Mouse (Mus musculus) spleen, postnatal 4 days (tissue): ENCODE data around the gene Zdhhc11.

Source experiments
- DNase-seq, 2 experiments: peaks; one replicate each; pipeline ENCODE4 v3.0.0; 2022; ENCODE audit warnings: low spot score in 2 of 2

Gene Zdhhc11

DNA sequence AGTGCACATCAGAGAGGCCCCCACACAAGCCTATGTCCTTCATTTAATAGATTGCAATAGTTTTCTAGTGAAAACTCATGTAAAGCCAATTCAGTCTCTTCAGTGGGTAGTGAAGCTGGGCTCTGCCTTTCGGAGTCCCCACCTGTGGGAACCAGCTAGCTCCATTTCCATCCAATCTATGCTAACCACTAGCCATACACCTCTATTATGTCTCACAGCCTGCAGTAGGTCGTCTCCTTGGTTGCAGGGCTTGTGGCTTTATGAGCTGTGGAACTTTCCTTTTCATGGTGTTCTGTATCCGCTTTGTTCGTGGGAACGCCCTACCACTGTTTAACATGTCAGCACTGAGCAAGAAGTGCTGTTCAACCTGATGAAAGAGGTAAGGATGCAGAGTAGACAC, at the start of gene Zdhhc11:
TSS of gene Zdhhc11 (plus strand) at position 301 of the 400 bp plus-strand sequence.
- DNase-seq, result no peak

DNA sequence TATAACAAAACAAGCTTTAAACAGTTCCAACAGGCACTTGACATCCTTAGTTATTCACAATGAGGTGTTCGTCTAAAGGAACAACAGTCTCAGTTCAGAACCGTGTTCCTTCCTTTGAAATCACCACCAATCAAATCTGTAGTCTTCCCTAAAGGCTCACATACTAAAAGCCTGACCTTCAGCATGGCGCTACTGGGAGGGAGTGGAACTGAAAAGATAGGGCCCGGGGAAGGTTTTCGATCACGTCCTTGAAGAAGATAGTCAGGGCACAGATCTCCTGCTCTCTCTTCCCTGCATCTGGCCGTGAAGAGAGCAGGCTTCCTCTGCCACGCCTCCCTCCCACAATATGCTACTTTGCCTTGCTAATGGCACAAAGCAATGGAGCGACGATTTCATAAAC, 31.4 kb upstream of the Zdhhc11 start:
- no peak for DNase-seq

DNA sequence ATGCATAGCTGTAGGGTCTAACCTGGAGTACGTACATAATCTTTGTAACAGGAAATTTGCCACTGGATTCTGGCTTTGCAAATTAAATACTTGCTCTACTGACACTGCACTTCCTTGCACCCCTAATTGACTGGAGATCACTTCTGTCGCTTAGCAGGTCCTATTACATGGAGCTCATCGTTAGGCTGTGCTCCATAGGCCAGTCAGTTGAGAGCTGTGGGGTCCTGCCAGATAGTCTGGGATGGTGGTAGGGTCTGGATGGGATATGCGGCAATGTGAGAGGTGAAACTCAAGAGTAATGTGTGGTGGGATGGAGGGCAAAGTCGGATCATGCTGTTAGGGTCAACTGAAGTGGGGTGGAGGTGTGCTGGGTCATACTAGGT, 26.7 kb upstream of the Zdhhc11 start:
- DNase-seq, result no peak

DNA sequence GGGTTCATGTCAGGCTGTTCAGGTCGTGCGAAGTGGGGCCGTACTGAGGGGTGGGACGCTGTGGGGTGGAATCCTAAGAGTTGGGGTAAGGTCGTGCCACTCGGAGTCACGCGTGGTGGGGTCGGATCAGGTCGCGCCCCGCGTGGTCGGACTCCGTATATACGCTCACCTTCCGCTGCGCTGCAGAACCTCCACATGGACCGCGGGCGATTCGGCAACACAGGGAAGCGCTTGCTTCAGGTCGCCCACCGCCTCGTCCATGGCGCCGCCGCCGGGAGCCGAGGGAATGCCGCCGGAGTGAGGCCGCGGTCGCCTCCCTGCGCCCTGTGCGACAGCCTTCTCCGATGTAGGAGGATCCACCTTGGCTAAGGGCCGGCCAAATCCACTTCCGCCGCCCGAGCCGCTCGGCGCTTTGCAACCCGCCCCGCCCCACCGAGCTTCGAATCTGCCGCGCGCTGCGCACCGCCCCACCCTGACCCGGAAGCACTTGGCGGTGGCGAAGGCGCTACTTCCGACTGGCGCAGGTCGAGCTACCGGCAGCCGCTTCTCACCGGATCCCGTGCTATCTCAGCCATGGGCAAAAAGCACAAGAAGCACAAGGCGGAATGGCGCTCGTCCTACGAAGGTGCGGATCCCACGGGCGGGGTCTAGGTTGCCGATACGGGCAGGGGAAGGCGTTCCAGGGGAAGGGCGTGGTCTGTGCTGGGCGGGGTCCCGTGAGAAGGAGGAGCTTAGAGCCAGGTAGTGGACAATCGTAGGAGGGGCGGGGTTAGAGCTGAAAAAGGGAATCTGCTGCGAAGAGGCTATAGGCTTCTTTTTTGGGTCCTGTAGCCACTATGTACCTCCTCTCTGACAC, 26.1 kb upstream of the Zdhhc11 start, which contains the start of the genes Trip13 and Brd9:
TSS of gene Trip13 (minus strand) at position 464 of the 856 bp plus-strand sequence.
TSS of gene Brd9 (plus strand) at position 491 of the 856 bp plus-strand sequence.
- peak; percentile 95 to 98 for DNase-seq

DNA sequence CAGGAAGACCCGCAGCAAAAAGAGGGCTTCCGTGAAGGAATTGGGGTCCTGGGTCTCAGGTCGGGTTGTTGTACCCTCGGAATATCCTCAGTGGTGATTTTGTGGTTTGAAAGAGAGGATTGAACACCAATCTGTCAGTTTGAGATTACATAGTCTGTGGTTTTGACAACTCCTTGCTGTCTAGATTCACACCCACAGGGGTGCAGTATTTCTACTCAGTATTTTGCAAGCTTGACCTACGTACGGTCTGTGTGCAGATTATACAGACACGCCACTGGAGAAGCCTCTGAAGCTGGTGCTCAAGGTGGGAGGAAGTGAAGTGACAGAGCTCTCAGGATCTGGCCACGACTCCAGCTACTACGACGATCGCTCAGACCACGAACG, 25.5 kb upstream of the Zdhhc11 start:
- no peak for DNase-seq

DNA sequence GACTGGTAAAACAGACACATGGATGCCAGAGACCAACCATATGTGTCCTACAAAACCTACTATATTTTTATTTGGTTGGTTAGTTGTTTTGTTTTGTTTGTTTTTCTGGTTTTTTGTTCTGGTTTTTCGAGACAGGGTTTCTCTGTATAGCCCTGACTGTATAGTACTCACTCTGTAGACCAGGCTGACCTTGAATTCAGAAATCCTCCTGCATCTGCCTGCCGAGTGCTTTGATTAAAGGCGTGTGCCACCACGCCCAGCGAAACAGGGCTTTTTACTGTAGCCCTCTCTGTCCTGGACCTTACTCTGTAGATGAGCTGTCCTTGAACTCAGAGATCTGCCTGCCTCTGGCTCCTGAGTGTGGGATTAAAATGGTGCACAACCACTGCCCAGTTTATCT, 24.6 kb upstream of the Zdhhc11 start:
- DNase-seq, result no peak

DNA sequence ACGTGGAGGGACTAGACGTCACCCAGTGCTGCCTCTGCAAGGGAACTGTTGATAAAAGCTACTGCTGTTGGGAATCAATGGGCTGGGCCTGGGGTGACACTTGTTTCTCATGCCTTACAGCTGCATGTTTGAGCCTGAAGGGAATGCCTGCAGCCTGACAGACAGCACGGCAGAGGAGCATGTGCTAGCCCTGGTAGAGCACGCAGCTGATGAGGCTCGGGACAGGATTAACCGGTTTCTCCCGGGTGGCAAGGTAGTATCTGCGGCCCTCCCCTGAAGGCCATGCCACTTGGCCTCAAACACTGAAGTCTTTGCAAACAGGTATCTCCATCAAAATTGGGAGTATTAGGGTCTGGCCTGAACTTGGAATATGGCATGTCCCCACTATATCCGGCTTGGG, 19.0 kb upstream of the Zdhhc11 start:
- DNase-seq, result no peak

DNA sequence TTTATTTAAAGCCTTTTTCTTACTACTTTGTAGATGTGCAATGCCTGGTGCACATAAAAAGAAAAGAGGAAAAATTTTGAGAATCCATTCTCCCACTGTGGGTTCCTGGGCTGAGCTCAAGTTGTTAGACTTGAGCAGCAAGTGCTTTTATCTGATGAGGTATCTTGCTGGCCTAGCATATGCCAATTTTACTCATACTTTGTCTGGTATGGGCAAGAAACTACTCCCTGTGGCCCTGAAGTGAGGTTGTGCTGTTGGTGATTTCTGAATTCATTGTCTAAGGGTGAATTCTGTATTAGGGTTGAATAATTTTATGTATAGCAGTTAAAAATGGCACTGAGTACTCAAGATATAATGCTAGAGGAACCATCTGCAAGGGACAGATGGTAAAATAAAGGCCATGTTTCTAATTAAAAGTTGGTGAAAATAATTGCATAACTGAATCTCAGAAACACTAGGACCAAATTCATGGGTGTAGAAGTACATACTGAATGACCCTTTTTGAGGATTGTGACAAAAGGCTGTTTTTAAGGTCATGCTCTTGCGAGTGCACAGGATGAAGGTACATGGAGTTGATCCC, 10.0 kb upstream of the Zdhhc11 start:
- no peak for DNase-seq

DNA sequence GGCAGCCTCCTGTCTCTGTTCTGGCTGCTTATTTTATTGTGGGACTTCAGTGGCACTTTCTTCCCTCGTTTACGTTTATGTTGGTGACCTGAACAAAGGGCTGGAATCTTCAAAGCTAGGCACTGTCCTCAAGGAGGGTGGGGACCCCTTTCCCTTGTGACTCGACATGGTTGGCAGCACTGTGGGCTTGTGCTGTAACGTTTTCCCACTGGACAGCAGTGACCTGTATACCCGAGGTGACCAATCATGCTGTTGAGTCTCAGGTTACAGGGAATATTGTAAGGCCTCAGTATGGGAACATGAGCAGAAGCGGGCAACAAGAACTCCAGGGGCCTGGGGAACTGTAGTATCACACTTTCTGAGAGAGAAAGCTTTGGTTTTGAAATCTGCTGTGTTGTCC, 9.0 kb upstream of the Zdhhc11 start:
- no peak for DNase-seq

DNA sequence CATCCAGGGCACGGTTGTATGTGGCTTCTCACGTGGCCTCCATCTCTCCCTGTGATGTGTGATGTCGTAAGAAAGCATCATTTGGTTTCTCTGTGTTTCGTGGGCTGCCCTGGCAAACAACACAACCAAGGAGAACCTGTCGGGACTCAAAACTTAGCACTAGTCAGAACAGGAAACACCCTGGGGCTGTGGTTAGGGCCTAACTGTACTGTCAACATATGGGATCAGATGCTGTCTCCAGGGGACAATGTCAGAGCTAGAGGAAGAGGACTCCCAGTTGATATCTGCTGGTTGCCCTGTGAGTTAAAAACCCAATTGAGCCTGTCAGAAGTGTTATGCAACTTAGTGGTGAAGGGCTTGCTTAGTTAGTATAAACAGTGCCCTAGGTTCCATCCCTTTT, 8.1 kb upstream of the Zdhhc11 start:
- no peak for DNase-seq

DNA sequence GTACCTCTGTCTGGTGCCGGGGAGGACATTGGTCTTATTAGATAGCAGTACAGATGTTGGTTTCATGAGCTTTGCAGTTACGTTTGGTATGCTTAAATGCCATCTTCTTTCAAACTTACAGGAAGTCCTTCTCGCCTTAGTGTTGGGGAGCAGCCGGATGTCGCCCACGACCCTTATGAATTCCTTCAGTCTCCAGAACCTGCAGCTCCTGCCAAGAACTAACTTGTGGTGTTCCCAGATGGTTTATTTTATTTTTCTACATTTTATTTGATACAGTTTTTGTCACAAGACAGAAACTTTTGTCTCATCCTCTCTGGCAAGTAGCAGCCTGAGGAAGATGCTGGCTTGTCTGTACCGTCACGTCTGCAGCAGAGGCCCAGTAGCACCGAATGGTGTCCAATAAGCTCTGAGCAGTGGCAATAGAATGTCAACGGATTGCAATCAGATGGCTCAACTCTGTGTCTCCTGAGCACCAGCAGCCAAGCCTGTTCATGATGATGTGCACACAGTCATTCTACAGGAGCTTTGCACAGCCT, 3.5 kb upstream of the Zdhhc11 start:
- no peak for DNase-seq

DNA sequence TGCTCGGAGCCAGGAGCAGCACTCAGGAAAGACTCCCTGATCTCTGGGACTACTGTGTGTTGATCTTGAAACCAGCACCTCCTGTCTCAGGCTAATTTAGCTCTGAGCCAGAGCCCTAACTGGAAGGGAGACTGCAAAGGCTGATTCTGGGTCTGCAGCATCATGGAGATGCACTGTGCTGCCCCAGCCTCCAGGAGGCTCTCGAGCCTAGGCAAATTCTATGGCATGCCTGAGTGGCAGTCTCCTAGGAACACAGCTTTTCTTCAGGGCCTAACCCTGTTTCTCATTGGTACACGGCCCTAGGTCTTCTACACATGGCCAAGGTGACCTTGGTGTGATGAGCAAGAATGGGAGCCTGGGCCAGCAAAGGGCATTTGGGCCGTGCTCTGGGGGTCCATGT, 2.5 kb upstream of the Zdhhc11 start:
- no peak for DNase-seq

DNA sequence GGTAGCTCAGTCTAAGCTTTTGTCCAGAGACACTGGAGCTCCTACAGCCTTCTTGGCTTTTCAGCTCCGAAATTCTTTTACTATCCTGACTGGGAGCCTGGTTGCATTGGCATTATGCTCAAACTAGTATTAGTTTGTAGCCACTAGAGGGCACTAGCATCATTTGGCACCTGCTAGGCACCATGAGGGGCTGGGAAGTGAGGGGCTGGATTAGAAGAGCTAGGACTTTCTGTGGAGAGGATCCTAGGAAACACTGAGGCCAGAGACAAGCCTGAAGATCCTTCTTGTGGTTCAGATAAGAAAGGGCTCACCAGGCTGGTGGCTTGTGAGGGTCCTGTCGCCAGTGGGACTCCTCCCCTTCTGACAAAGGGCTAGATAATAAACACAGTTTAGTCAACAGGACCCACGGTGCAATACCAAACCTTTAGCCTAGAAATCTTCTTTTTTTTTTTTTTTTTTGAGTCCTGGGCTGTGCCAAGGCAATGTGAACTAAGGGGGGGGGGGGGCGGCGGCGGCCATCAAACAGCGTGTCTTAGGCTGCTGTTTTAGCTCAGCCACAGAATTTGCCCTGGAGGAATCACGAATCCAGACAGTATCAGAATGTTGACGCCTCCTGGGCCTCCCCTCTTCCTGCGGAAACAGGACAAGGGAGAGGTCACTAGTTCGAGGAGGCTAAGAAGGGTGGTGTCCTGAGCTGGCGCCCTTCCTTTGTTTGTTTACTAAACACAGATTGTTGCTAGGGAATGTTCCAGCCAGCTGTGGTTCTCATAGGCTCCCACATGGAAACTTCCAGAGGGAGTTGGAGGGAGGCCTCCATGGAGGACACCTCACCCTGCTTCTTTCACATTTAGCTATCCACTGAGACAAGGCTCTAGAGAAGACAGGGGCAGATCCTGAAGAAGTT, 7.1 kb downstream of the Zdhhc11 start:
- peak in 1 of 2 experiments; percentile 23 for DNase-seq

DNA sequence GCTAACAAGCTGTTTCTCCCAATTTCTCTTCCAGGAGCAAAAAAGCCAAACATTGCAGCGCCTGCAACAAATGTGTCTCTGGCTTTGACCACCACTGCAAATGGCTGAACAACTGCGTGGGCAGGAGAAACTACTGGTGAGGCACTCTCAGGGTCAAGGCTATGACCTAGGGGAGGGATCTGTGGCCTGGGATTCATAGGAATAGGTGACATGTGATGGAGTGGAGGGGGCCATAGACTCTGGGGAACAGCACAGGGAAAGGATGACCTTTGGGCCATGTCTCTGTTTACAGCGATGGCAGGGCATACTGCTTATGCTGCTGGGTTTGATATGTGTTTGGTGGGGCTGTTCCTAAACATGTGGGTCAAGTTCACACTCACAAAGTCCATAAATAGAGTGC, 10.9 kb downstream of the Zdhhc11 start:
- no peak for DNase-seq

DNA sequence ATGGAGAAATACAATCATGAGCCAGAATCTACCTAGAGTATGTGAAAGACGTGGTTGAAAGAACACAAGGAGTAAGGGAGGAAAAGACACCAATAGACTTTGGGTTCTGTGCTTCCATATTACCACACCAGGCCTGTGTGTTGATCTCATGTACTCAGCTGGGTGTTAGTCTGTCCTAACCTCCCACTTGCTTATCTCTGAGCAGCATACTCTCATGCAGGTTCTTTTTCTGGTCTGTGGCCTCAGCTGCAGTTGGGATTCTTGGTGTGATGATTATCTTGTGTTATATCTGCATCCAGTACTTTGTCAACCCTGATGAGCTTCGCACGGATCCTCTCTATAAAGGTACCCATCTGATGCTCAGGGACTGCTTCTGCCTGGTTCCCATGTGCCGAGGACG, 13.3 kb downstream of the Zdhhc11 start:
- no peak for DNase-seq

DNA sequence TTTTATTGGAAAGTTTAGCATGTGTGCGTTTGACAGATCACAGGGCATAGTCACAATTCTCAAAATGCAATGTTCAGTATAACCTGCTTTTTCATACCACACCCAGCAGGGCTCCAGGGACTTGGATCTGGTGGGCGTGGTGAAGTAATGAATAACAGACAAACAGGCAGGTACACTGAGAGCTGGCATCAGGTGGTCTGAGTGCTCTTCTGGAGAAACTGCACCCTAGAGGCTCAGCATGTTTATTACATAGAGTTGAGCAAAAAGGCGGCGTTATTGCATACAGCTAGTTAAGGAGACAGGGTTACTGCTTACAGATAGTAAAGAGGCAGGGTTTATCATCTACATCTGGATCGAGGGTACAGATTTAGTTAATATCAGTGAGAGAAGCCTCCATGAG, 26.7 kb downstream of the Zdhhc11 start:
- no peak for DNase-seq

DNA sequence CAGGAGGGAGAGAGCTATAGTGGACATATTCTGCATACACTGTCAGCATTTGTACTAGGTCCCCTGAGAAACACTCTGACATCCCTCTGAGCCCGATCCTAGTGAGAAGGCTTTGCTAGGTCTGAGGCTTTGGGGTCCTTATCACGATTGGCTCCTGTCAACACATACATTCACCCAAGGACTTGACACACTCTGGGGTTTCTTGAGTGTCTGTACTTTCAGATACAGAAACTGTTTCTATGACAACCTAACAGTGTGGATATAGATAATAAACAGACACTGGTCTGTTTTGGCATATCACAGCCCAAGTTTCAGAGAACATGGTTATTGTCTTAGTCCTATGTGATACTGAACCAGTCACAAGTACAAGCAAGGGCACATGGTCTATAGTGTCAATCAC, 27.1 kb downstream of the Zdhhc11 start:
- DNase-seq, result no peak

DNA sequence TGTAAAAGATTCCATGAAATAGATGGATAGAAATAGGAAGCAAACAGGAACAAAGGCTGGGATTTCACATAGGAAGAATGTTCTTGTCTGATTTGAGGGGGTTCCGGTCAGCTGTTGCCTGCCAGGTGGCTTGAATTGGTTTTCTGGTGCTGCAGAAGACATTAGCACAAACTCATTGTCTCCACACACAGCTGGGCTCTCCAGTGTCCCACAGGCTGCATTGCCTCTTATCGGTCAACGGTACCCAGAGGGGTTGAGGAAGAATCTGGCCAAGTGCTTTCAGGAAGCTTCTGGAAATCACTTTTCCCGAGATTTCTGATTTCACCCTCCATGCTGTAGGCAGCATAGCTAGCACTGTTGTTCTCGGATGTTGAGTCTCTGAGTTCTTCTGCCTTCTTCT, 27.6 kb downstream of the Zdhhc11 start:
- DNase-seq, result no peak

DNA sequence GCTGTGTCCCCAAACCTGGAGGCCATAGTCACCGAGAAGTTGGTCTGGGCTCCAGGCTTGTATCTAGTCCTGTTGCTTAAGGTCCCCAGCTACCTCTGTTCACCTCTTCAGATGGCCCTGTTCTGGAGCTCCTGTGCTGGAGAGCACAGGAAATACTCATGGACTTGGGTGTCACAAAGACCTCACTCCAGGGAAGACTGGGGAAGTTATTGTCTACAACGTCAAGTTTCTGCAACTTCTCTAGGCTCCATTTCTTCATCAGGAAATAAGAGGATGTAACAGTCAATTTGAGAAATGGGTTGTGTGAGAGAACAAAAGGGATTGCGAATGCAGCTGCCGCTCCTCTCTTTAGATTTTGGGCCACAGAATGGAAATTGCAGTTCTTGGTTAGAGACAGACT, 32.8 kb downstream of the Zdhhc11 start:
- no peak for DNase-seq

DNA sequence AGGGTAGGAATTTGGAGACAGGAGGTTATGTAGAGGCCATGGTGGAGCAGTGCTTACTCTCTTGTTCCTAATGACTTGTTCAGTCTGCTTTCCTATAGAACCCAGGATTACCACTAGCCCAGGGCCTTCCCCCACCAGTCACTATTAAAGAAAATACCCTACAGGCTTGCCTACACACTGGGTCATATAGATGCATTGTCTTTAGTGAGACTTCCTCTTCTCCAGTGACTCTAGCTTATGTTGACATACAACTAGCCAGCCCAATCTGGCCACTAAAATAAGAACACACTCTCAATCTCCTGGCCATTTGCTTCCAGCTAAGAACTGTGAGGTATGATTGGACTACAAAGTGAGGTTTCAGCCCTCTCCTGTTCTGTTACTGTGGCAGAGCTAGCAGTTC, 36.9 kb downstream of the Zdhhc11 start:
- no peak for DNase-seq

DNA sequence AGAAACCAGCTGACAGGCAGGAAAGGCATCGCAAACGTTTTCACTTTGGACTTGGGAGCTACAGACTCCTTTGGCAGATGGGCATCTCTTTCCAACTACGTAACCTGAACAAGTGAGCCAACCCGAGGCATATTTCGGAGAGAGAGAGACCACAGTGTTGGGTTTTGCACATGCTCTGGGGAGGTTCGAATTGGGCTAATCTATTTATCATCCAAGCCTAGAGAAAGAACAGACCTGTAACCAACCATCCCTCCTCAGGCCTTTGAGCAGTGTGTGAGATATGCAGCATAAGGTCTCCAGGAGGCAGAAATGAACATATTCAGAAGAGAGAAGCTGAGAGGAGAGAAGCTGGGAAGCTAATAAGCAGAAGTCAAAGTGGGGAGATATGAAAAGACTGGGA, 37.3 kb downstream of the Zdhhc11 start:
- DNase-seq, result no peak

DNA sequence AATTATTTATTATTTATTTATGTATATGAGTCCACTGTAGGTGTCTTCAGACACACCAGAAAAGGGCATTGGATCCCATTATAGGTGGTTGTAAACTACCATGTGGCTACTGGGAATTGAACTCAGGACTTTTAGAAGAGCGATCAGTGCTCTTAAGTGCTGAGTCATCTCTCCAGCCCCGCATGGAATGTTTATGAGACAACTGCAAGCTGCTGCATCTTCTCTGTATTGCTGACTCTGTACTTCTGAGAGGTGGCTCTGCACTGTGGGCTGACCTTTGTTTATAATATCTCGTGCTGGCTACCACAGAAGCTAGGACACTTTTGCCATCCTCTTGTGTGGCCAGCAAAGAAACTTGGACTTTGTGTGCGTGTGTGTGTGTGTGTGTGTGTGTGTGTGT, 37.8 kb downstream of the Zdhhc11 start:
- no peak for DNase-seq
